Mouse (Mus musculus) CH12.LX (cell line): ENCODE results near the gene Mafb. TPM values are rescaled to one million over a fixed set of nuclear protein-coding genes. Genes with fewer than 3 reads are reported as not detected.

Source experiments
- DNase-seq: peaks from one replicate; pipeline ENCODE4 v3.0.0-alpha.2; 2013; ENCODE audit errors: extremely low read depth
- H3K27ac ChIP-seq: 2 replicates; pipeline ENCODE4 v1.5.1; 2012; ENCODE audit warnings: low read depth, mild to moderate bottlenecking, control low read depth, moderate library complexity; ENCODE audit not compliant: insufficient read depth
- H3K27me3 ChIP-seq: replicated peaks from 2 replicates; pipeline ENCODE3; 2012; ENCODE audit warnings: inconsistent platforms
- H3K36me3 ChIP-seq, 2 experiments: replicated peaks in 1 of 2; 2 replicates each; pipeline versions ENCODE3 to v1.6.1; 2012; ENCODE audit warnings: inconsistent platforms in 1 of 2, low read length in 1 of 2, mild to moderate bottlenecking in 1 of 2, mixed read lengths in 1 of 2, moderate library complexity in 1 of 2; ENCODE audit not compliant: control insufficient read depth in 1 of 2, insufficient read depth in 1 of 2
- H3K4me1 ChIP-seq, 2 experiments: 2 replicates each; pipeline ENCODE4 v1.6.1; 2012; ENCODE audit warnings: inconsistent platforms in 1 of 2, moderate library complexity in 1 of 2; ENCODE audit not compliant: insufficient read depth in 2 of 2, control insufficient read depth in 1 of 2
- H3K4me2 ChIP-seq: 2 replicates; pipeline ENCODE4 v1.6.1; 2012; ENCODE audit warnings: low read depth, mild to moderate bottlenecking, control low read depth; ENCODE audit not compliant: poor library complexity, insufficient read depth, severe bottlenecking
- H3K4me3 ChIP-seq, 3 experiments: fragments of 150-350 bp in 1 of 3; sonication (generic) in 1 of 3; replicated peaks in 1 of 3; 2 replicates each; pipeline versions ENCODE3 to v1.5.1; 2011 to 2012; ENCODE audit warnings: low read depth in 2 of 3, low read length in 2 of 3, mild to moderate bottlenecking in 2 of 3, moderate library complexity in 2 of 3, control low read depth in 1 of 3, improper control_type of control experiment in 1 of 3, inconsistent platforms in 1 of 3, mixed read lengths in 1 of 3; ENCODE audit not compliant: poor library complexity in 1 of 3
- H3K79me2 ChIP-seq: replicated peaks from 2 replicates; pipeline ENCODE4 v1.6.1; 2012; ENCODE audit warnings: mild to moderate bottlenecking, moderate library complexity; ENCODE audit not compliant: control insufficient read depth, poor library complexity, insufficient read depth, severe bottlenecking; ENCODE audit errors: extremely low read depth
- H3K9ac ChIP-seq: 2 replicates; pipeline ENCODE4 v1.6.1; 2012; ENCODE audit warnings: low read depth, mild to moderate bottlenecking, control low read depth, moderate library complexity; ENCODE audit not compliant: insufficient read depth
- H3K9me3 ChIP-seq: replicated peaks from 2 replicates; pipeline ENCODE3; 2012; ENCODE audit warnings: low read length, inconsistent platforms, mixed read lengths
- CTCF ChIP-seq, 2 experiments: IDR thresholded peaks in 1 of 2; conservative IDR thresholded peaks in 1 of 2; 2 replicates each; pipeline ENCODE4 v1.5.1; 2011 to 2012; ENCODE audit warnings: low read depth in 2 of 2, low read length in 2 of 2, improper control_type of control experiment in 1 of 2, inconsistent platforms in 1 of 2, mild to moderate bottlenecking in 1 of 2, moderate library complexity in 1 of 2
- EP300 ChIP-seq: IDR thresholded peaks from 2 replicates; pipeline ENCODE4 v1.6.1; 2011; ENCODE audit warnings: low read length, improper control_type of control experiment
- ETS1 ChIP-seq: conservative IDR thresholded peaks from 2 replicates; pipeline ENCODE4 v1.6.1; 2012; ENCODE audit warnings: low read depth, mild to moderate bottlenecking, inconsistent platforms, low read length, improper control_type of control experiment, moderate library complexity
- GABPA ChIP-seq: IDR thresholded peaks from 2 replicates; pipeline ENCODE4 v1.6.1; 2012; ENCODE audit warnings: low read depth, low read length, improper control_type of control experiment, inconsistent platforms; ENCODE audit not compliant: insufficient replicate concordance
- JUN ChIP-seq: IDR thresholded peaks from 2 replicates; pipeline ENCODE4 v1.6.1; 2011; ENCODE audit warnings: low read depth, mild to moderate bottlenecking, low read length, improper control_type of control experiment, moderate library complexity; ENCODE audit not compliant: insufficient read depth
- JUND ChIP-seq: conservative IDR thresholded peaks from 2 replicates; pipeline ENCODE4 v1.6.1; 2011; ENCODE audit warnings: low read depth, low read length, improper control_type of control experiment
- MAX ChIP-seq: IDR thresholded peaks from 2 replicates; pipeline ENCODE4 v1.6.1; 2011; ENCODE audit warnings: low read length, improper control_type of control experiment
- NELFE ChIP-seq: IDR thresholded peaks from 2 replicates; pipeline ENCODE4 v1.6.1; 2011; ENCODE audit warnings: low read depth, low read length, improper control_type of control experiment
- RAD21 ChIP-seq: IDR thresholded peaks from 2 replicates; pipeline ENCODE4 v1.6.1; 2011; ENCODE audit warnings: low read depth, mild to moderate bottlenecking, low read length, improper control_type of control experiment, moderate library complexity
- TBP ChIP-seq: conservative IDR thresholded peaks from 2 replicates; pipeline ENCODE4 v1.6.1; 2011; ENCODE audit warnings: low read depth, low read length, improper control_type of control experiment
- USF2 ChIP-seq: conservative IDR thresholded peaks from 2 replicates; pipeline ENCODE4 v1.6.1; 2011; ENCODE audit warnings: low read depth, low read length, improper control_type of control experiment
- ZC3H11A ChIP-seq: IDR thresholded peaks from 2 replicates; pipeline ENCODE4 v1.6.1; 2012; ENCODE audit warnings: low read depth, mild to moderate bottlenecking, inconsistent platforms, low read length, improper control_type of control experiment
- ZMIZ1 ChIP-seq: IDR thresholded peaks from 2 replicates; pipeline ENCODE4 v1.6.1; 2012; ENCODE audit warnings: low read depth, mild to moderate bottlenecking, inconsistent platforms, low read length, improper control_type of control experiment
- dilution Hi-C: fragments of 300-500 bp; cut with MboI; formaldehyde crosslinking; loops from 2 replicates; pipeline ENCODE4 v1.14.3; 2020; ENCODE audit warnings: low sequenced_read_pairs; ENCODE audit not compliant: extremely low pct_unique_long_range_greater_than_20kb, extremely low pct_ligation_motif_present
- in situ Hi-C: fragments of 300-500 bp; cut with MboI; formaldehyde crosslinking; loops from 3 replicates; pipeline ENCODE4 v1.14.3; 2019; ENCODE audit warnings: low sequenced_read_pairs, low pct_ligation_motif_present, low pct_unique_long_range_greater_than_20kb, mixed read lengths
- polyA plus RNA-seq: library from polyadenylated mRNA; unstranded; fragments of >175 nt; gene quantifications from 2 replicates; pipeline ENCODE4 v1.2.1, GENCODE M21; 2012; ENCODE audit warnings: low read depth; ENCODE audit not compliant: insufficient read length
- total RNA-seq, 2 experiments: library from RNA; depleted of rRNA; stranded (reverse); fragments of 300-350 nt in 1 of 2; fragments of >200 nt in 1 of 2; gene quantifications; 2 replicates each; pipeline ENCODE4 v1.2.3; 2012 to 2014

Gene Mafb
- total and polyA plus RNA-seq, 3 experiments = 0.04 to 0.47 (median 0.17) TPM

- DNase-seq = peak; percentile 9
- dilution Hi-C loops (no loop called here), in situ Hi-C loops (loop anchor here (25.0 kb wide), 1 partner anchor 292 kb away; no protein-coding TSS in a partner anchor)
- Histone ChIP-seq H3K36me3 (no peaks in the 10 kb centered on the region), H3K4me2 (no peak overlapping the region), H3K4me3 (no peak overlapping the region), H3K27ac (no peak overlapping the region), H3K9me3 (no peaks in the 10 kb centered on the region), H3K9ac (no peak overlapping the region), H3K79me2 (no peaks in the 10 kb centered on the region)
- TF ChIP-seq MAX = no peak
- TF ChIP-seq GABPA = no peak
- TF ChIP-seq CTCF (conservative IDR thresholded peaks at IDR 0.05 in 1 of 2, IDR thresholded peaks at IDR 0.05 in 1 of 2; ENCODE audit: low read depth in 2 of 2, low read length in 2 of 2) = peak in 1 of 2 experiments; percentile 49; a peak in 3 of 4 replicates
- no peak for TF ChIP-seq ZMIZ1
- TF ChIP-seq ETS1 = no peak
- TF ChIP-seq, all 38 proteins: peak for 1
- H3K4me1 ChIP-seq = peaks cover 0 to 5% of the 10 kb centered on the region in 2 experiments; a peak in 2 of 4 replicates
- no peaks in the 10 kb centered on the region for H3K27me3 ChIP-seq
Measured at GRCm38 (mm10) chr2:160354319-160354718, 12.5 kb downstream of the Mafb start.

GRCm38 (mm10) chr2:160353581-160353980 is 13.3 kb downstream of the Mafb start:
- in situ Hi-C loops = loop anchor here (25.0 kb wide), 1 partner anchor 291 kb away; no protein-coding TSS in a partner anchor
- no peak overlapping the region for H3K27ac ChIP-seq
- no peak overlapping the region for H3K4me2 ChIP-seq
- peaks cover 0 to 5% of the 10 kb centered on the region in 2 experiments; a peak in 2 of 4 replicates for H3K4me1 ChIP-seq
- no peak for TF ChIP-seq JUN
- no peak for TF ChIP-seq ZC3H11A
- TF ChIP-seq USF2 = no peak
- TF ChIP-seq EP300 = no peak
- no peak for TF ChIP-seq NELFE
- TF ChIP-seq JUND = no peak
- TF ChIP-seq RAD21 = no peak
- TF ChIP-seq ETS1 = no peak
- DNase-seq = no peak
- H3K27me3 ChIP-seq = no peaks in the 10 kb centered on the region
- no peak overlapping the region for H3K4me3 ChIP-seq
- dilution Hi-C loops = no loop called here
- no peaks in the 10 kb centered on the region for H3K79me2 ChIP-seq
- no peak overlapping the region for H3K9ac ChIP-seq
- H3K9me3 ChIP-seq = no peaks in the 10 kb centered on the region
- H3K36me3 ChIP-seq = no peaks in the 10 kb centered on the region

GRCm38 (mm10) chr2:160351038-160351574 is 15.8 kb downstream of the Mafb start:
- no peak for DNase-seq
- H3K27ac ChIP-seq = no peak overlapping the region
- H3K9me3 ChIP-seq = no peaks in the 10 kb centered on the region
- no peak overlapping the region for H3K9ac ChIP-seq
- no peak overlapping the region for H3K4me2 ChIP-seq
- peaks cover 0 to 5% of the 10 kb centered on the region in 2 experiments; a peak in 2 of 4 replicates for H3K4me1 ChIP-seq
- H3K36me3 ChIP-seq = no peaks in the 10 kb centered on the region
- no peak overlapping the region for H3K4me3 ChIP-seq
- TF ChIP-seq NELFE = no peak
- no peak for TF ChIP-seq CTCF (conservative IDR thresholded peaks at IDR 0.05 in 1 of 2, IDR thresholded peaks at IDR 0.05 in 1 of 2; ENCODE audit: low read depth in 2 of 2, low read length in 2 of 2)
- no peak for TF ChIP-seq TBP
- dilution Hi-C loops (no loop called here), in situ Hi-C loops (loop anchor here (25.0 kb wide), 1 partner anchor 289 kb away; no protein-coding TSS in a partner anchor)
- H3K79me2 ChIP-seq = no peaks in the 10 kb centered on the region
- H3K27me3 ChIP-seq = no peaks in the 10 kb centered on the region
